Mouse (Mus musculus) CH12.LX (cell line): ENCODE data around the gene Med24. TPM values are rescaled to one million over a fixed set of nuclear protein-coding genes. Genes with fewer than 3 reads are reported as not detected.
"Not testable (repeated sequence)": the region's sequence is repeated elsewhere in the genome, so short reads cannot be mapped to it uniquely, and the experiment has no call there.

Source experiments
- DNase-seq: peaks from one replicate; pipeline ENCODE4 v3.0.0-alpha.2; 2013; ENCODE audit errors: extremely low read depth
- H3K27ac ChIP-seq: 2 replicates; pipeline ENCODE4 v1.5.1; 2012; ENCODE audit warnings: low read depth, mild to moderate bottlenecking, control low read depth, moderate library complexity; ENCODE audit not compliant: insufficient read depth
- H3K27me3 ChIP-seq: replicated peaks from 2 replicates; pipeline ENCODE3; 2012; ENCODE audit warnings: inconsistent platforms
- H3K36me3 ChIP-seq, 2 experiments: replicated peaks in 1 of 2; 2 replicates each; pipeline versions ENCODE3 to v1.6.1; 2012; ENCODE audit warnings: inconsistent platforms in 1 of 2, low read length in 1 of 2, mild to moderate bottlenecking in 1 of 2, mixed read lengths in 1 of 2, moderate library complexity in 1 of 2; ENCODE audit not compliant: control insufficient read depth in 1 of 2, insufficient read depth in 1 of 2
- H3K4me1 ChIP-seq, 2 experiments: 2 replicates each; pipeline ENCODE4 v1.6.1; 2012; ENCODE audit warnings: inconsistent platforms in 1 of 2, moderate library complexity in 1 of 2; ENCODE audit not compliant: insufficient read depth in 2 of 2, control insufficient read depth in 1 of 2
- H3K4me2 ChIP-seq: 2 replicates; pipeline ENCODE4 v1.6.1; 2012; ENCODE audit warnings: low read depth, mild to moderate bottlenecking, control low read depth; ENCODE audit not compliant: poor library complexity, insufficient read depth, severe bottlenecking
- H3K4me3 ChIP-seq, 3 experiments: fragments of 150-350 bp in 1 of 3; sonication (generic) in 1 of 3; replicated peaks in 1 of 3; 2 replicates each; pipeline versions ENCODE3 to v1.5.1; 2011 to 2012; ENCODE audit warnings: low read depth in 2 of 3, low read length in 2 of 3, mild to moderate bottlenecking in 2 of 3, moderate library complexity in 2 of 3, control low read depth in 1 of 3, improper control_type of control experiment in 1 of 3, inconsistent platforms in 1 of 3, mixed read lengths in 1 of 3; ENCODE audit not compliant: poor library complexity in 1 of 3
- H3K79me2 ChIP-seq: replicated peaks from 2 replicates; pipeline ENCODE4 v1.6.1; 2012; ENCODE audit warnings: mild to moderate bottlenecking, moderate library complexity; ENCODE audit not compliant: control insufficient read depth, poor library complexity, insufficient read depth, severe bottlenecking; ENCODE audit errors: extremely low read depth
- H3K9ac ChIP-seq: 2 replicates; pipeline ENCODE4 v1.6.1; 2012; ENCODE audit warnings: low read depth, mild to moderate bottlenecking, control low read depth, moderate library complexity; ENCODE audit not compliant: insufficient read depth
- H3K9me3 ChIP-seq: replicated peaks from 2 replicates; pipeline ENCODE3; 2012; ENCODE audit warnings: low read length, inconsistent platforms, mixed read lengths
- CHD2 ChIP-seq: IDR thresholded peaks from 2 replicates; pipeline ENCODE4 v1.6.1; 2011; ENCODE audit warnings: low read length, improper control_type of control experiment
- CTCF ChIP-seq, 2 experiments: IDR thresholded peaks in 1 of 2; conservative IDR thresholded peaks in 1 of 2; 2 replicates each; pipeline ENCODE4 v1.5.1; 2011 to 2012; ENCODE audit warnings: low read depth in 2 of 2, low read length in 2 of 2, improper control_type of control experiment in 1 of 2, inconsistent platforms in 1 of 2, mild to moderate bottlenecking in 1 of 2, moderate library complexity in 1 of 2
- ELF1 ChIP-seq: IDR thresholded peaks from 2 replicates; pipeline ENCODE4 v1.6.1; 2014; ENCODE audit warnings: low read depth, mild to moderate bottlenecking, inconsistent platforms, low read length, improper control_type of control experiment
- HCFC1 ChIP-seq: IDR thresholded peaks from 2 replicates; pipeline ENCODE4 v1.6.1; 2012; ENCODE audit warnings: low read depth, mild to moderate bottlenecking, inconsistent platforms, low read length, improper control_type of control experiment
- JUND ChIP-seq: conservative IDR thresholded peaks from 2 replicates; pipeline ENCODE4 v1.6.1; 2011; ENCODE audit warnings: low read depth, low read length, improper control_type of control experiment
- MAX ChIP-seq: IDR thresholded peaks from 2 replicates; pipeline ENCODE4 v1.6.1; 2011; ENCODE audit warnings: low read length, improper control_type of control experiment
- NELFE ChIP-seq: IDR thresholded peaks from 2 replicates; pipeline ENCODE4 v1.6.1; 2011; ENCODE audit warnings: low read depth, low read length, improper control_type of control experiment
- POLR2A ChIP-seq: IDR thresholded peaks from 2 replicates; pipeline ENCODE4 v1.6.1; 2011; ENCODE audit warnings: low read depth, mild to moderate bottlenecking, improper control_type of control experiment, low read length
- RAD21 ChIP-seq: IDR thresholded peaks from 2 replicates; pipeline ENCODE4 v1.6.1; 2011; ENCODE audit warnings: low read depth, mild to moderate bottlenecking, low read length, improper control_type of control experiment, moderate library complexity
- RCOR1 ChIP-seq: conservative IDR thresholded peaks from 2 replicates; pipeline ENCODE4 v1.6.1; 2012; ENCODE audit warnings: low read depth, mild to moderate bottlenecking, inconsistent platforms, low read length, improper control_type of control experiment
- SMC3 ChIP-seq: IDR thresholded peaks from 2 replicates; pipeline ENCODE4 v1.6.1; 2011; ENCODE audit warnings: low read depth, low read length, improper control_type of control experiment
- TBP ChIP-seq: conservative IDR thresholded peaks from 2 replicates; pipeline ENCODE4 v1.6.1; 2011; ENCODE audit warnings: low read depth, low read length, improper control_type of control experiment
- ZKSCAN1 ChIP-seq: IDR thresholded peaks from 2 replicates; pipeline ENCODE4 v1.6.1; 2012; ENCODE audit warnings: low read depth, inconsistent platforms, low read length, improper control_type of control experiment, borderline replicate concordance
- dilution Hi-C: fragments of 300-500 bp; cut with MboI; formaldehyde crosslinking; loops from 2 replicates; pipeline ENCODE4 v1.14.3; 2020; ENCODE audit warnings: low sequenced_read_pairs; ENCODE audit not compliant: extremely low pct_unique_long_range_greater_than_20kb, extremely low pct_ligation_motif_present
- in situ Hi-C: fragments of 300-500 bp; cut with MboI; formaldehyde crosslinking; loops from 3 replicates; pipeline ENCODE4 v1.14.3; 2019; ENCODE audit warnings: low sequenced_read_pairs, low pct_ligation_motif_present, low pct_unique_long_range_greater_than_20kb, mixed read lengths
- polyA plus RNA-seq: library from polyadenylated mRNA; unstranded; fragments of >175 nt; gene quantifications from 2 replicates; pipeline ENCODE4 v1.2.1, GENCODE M21; 2012; ENCODE audit warnings: low read depth; ENCODE audit not compliant: insufficient read length
- total RNA-seq, 2 experiments: library from RNA; depleted of rRNA; stranded (reverse); fragments of 300-350 nt in 1 of 2; fragments of >200 nt in 1 of 2; gene quantifications; 2 replicates each; pipeline ENCODE4 v1.2.3; 2012 to 2014

The Med24 gene
- total and polyA plus RNA-seq, 3 experiments: 30.9 to 78.8 (median 48.6) TPM

GRCm38 (mm10) chr11:98675829-98676363 is 53.3 kb downstream of the Med24 start:
- Histone ChIP-seq H3K27me3 (peaks cover 39% of the 10 kb centered on the region), H3K9me3 (no peaks in the 10 kb centered on the region), H3K79me2 (no peaks in the 10 kb centered on the region), H3K4me2 (no peak overlapping the region), H3K4me3 (no peak overlapping the region), H3K27ac (no peak overlapping the region), H3K4me1 (peaks cover 14 to 33% of the 10 kb centered on the region in 2 experiments), H3K9ac (no peak overlapping the region), H3K36me3 (no peaks in the 10 kb centered on the region)
- no peak for DNase-seq
- in situ Hi-C loops (loop anchor here (10.0 kb wide), 1 partner anchor 71 kb away; no protein-coding TSS in a partner anchor), dilution Hi-C loops (no loop called here)
- TF ChIP-seq MAX (no peak), ZKSCAN1 (peak; percentile 32), RCOR1 (no peak)

GRCm38 (mm10) chr11:98673136-98673535 is 56.1 kb downstream of the Med24 start:
- peak overlapping the region; percentile 76 for H3K4me2 ChIP-seq
- H3K9me3 ChIP-seq, H3K79me2 ChIP-seq, H3K36me3 ChIP-seq, dilution Hi-C loops, H3K27ac ChIP-seq: not testable (repeated sequence)
- DNase-seq: peak; percentile 71
- H3K9ac ChIP-seq: peak overlapping the region; percentile 21; the same call in 1 of the 2 replicates
- H3K27me3 ChIP-seq: peaks cover 39% of the 10 kb centered on the region
- H3K4me1 ChIP-seq: peaks cover 9 to 37% of the 10 kb centered on the region in 2 experiments; a peak in 3 of 4 replicates
- peak overlapping the region in 2 of 3 experiments; percentile 12 to 18 for H3K4me3 ChIP-seq
- TF ChIP-seq POLR2A (peak; percentile 46; the same call in 1 of the 2 replicates), HCFC1 (peak; percentile 30; the same call in 1 of the 2 replicates), NELFE (peak; percentile 26; the same call in 1 of the 2 replicates), RAD21 (peak; percentile 37), SMC3 (peak; percentile 29), CTCF (conservative IDR thresholded peaks at IDR 0.05 in 1 of 2, IDR thresholded peaks at IDR 0.05 in 1 of 2; ENCODE audit: low read depth in 2 of 2, low read length in 2 of 2) (peak; percentile 26 to 73; a peak in 2 of 4 replicates), ELF1 (peak; percentile 87)
- TF ChIP-seq, all 38 proteins: peak for 7; not testable (repeated sequence) for 31
- in situ Hi-C loops: loop anchor here (10.0 kb wide), 1 partner anchor 68 kb away; no protein-coding TSS in a partner anchor

GRCm38 (mm10) chr11:98672482-98672881 is 56.8 kb downstream of the Med24 start:
- in situ Hi-C loops: loop anchor here (10.0 kb wide), 1 partner anchor 68 kb away; no protein-coding TSS in a partner anchor
- no peak for TF ChIP-seq CHD2
- no peak for TF ChIP-seq MAX
- TF ChIP-seq JUND: no peak
- TF ChIP-seq TBP: no peak
- no peak for TF ChIP-seq ELF1
- DNase-seq: no peak
- dilution Hi-C loops: no loop called here
- H3K9ac ChIP-seq: 0 out of 2 replicates have a peak overlapping the region, but pooled peaks have one; percentile 21
- 0 out of 2 replicates have a peak overlapping the region, but pooled peaks have one; percentile 76 for H3K4me2 ChIP-seq
- H3K27me3 ChIP-seq: peaks cover 41% of the 10 kb centered on the region
- peaks cover 9 to 37% of the 10 kb centered on the region in 2 experiments; a peak in 3 of 4 replicates for H3K4me1 ChIP-seq
- no peaks in the 10 kb centered on the region for H3K36me3 ChIP-seq
- no peaks in the 10 kb centered on the region for H3K9me3 ChIP-seq
- H3K4me3 ChIP-seq: no peak overlapping the region
- H3K79me2 ChIP-seq: no peaks in the 10 kb centered on the region
- H3K27ac ChIP-seq: no peak overlapping the region
